Mouse (Mus musculus) kidney, postnatal 0 days (tissue): ENCODE data around the gene Il2rb. TPM values are rescaled to one million over a fixed set of nuclear protein-coding genes. Genes with fewer than 3 reads are reported as not detected.

Experiments used
- ATAC-seq: fragments of 200-750 bp; cut with Nextera tagmentation; replicated peaks from 2 replicates; pipeline ENCODE4 v1.8.0; 2017; ENCODE audit warnings: low read depth, moderate number of reproducible peaks, moderate TSS enrichment, moderate library complexity; ENCODE audit not compliant: low FRiP score
- DNase-seq: peaks from one replicate; pipeline ENCODE4 v3.0.0-alpha.2; 2016; ENCODE audit warnings: low spot score
- H3K27ac ChIP-seq: fragments of 300-500 bp; sonication (generic); 2 replicates; pipeline ENCODE4 v1.5.1; 2014; ENCODE audit warnings: mild to moderate bottlenecking
- H3K27me3 ChIP-seq: fragments of 300-500 bp; sonication (generic); 2 replicates; pipeline ENCODE4 v1.6.1; 2014; ENCODE audit warnings: low read length, mixed read lengths; ENCODE audit not compliant: insufficient read depth
- H3K36me3 ChIP-seq: fragments of 300-500 bp; sonication (generic); 2 replicates; pipeline ENCODE4 v1.6.1; 2014; ENCODE audit warnings: low read length, mixed read lengths; ENCODE audit not compliant: insufficient read depth
- H3K4me1 ChIP-seq: fragments of 300-500 bp; sonication (generic); replicated peaks from 2 replicates; pipeline ENCODE4 v1.6.1; 2014; ENCODE audit warnings: antibody characterized with exemption, low read length, mixed read lengths; ENCODE audit not compliant: insufficient read depth
- H3K4me2 ChIP-seq: fragments of 300-500 bp; sonication (generic); 2 replicates; pipeline ENCODE4 v1.6.1; 2014; ENCODE audit warnings: mild to moderate bottlenecking, low read length, moderate library complexity, mixed read lengths
- H3K4me3 ChIP-seq: fragments of 300-500 bp; sonication (generic); replicated peaks from 2 replicates; pipeline ENCODE4 v1.5.1; 2014; ENCODE audit warnings: low read depth, low read length
- H3K9ac ChIP-seq: fragments of 300-500 bp; sonication (generic); 2 replicates; pipeline ENCODE4 v1.6.1; 2014; ENCODE audit warnings: low read depth, low read length
- H3K9me3 ChIP-seq: fragments of 300-500 bp; sonication (generic); replicated peaks from 2 replicates; pipeline ENCODE4 v1.6.1; 2016; ENCODE audit warnings: low read length, inconsistent platforms, mixed read lengths
- CTCF ChIP-seq: IDR thresholded peaks from 2 replicates; pipeline ENCODE4 v1.5.1; 2016; ENCODE audit warnings: antibody characterized with exemption, low read depth, mild to moderate bottlenecking, moderate library complexity
- WGBS: fragments of 180-500 bp; shearing (Covaris S2); extraction: QIAGEN DNeasy Blood & Tissue Kit; methylation state at CpG from one replicate; pipeline ENCODE4 v1.1.7; 2014; 5-methylcytosine and 5-hydroxymethylcytosine counted together
- polyA plus RNA-seq: library from polyadenylated mRNA; unstranded; fragments of >200 nt; fragmentation: Nextera tagmentation; extraction: Ambion mirVana; gene quantifications from 2 replicates; pipeline ENCODE4 v1.2.1, GENCODE M21; 2015

Gene Il2rb
- polyA plus RNA-seq, 1 experiment from 2014 or later = 1.1 TPM

GRCm38 (mm10) chr15:78431541-78432121 is 63.4 kb downstream of the Il2rb start:
- Histone ChIP-seq H3K4me1 (peaks cover 23% of the 10 kb centered on the region), H3K27me3 (no peaks in the 10 kb centered on the region), H3K9ac (no peak overlapping the region), H3K4me2 (no peak overlapping the region), H3K36me3 (peaks cover 14% of the 10 kb centered on the region; the same call in 1 of the 2 replicates), H3K9me3 (no peaks in the 10 kb centered on the region), H3K4me3 (no peak overlapping the region), H3K27ac (peak overlapping the region; percentile 71)
- 77% methylated on average over 7 of the region's 7 CpGs for WGBS
- ATAC-seq (peak; percentile 44; the same call in 1 of the 2 replicates), DNase-seq (no peak)
- no peak for TF ChIP-seq CTCF

- H3K4me2 ChIP-seq = no peak overlapping the region
- 88% methylated on average over 10 of the region's 10 CpGs for WGBS
- ATAC-seq (no peak), DNase-seq (no peak)
- H3K27ac ChIP-seq = peak overlapping the region; percentile 76; the same call in 1 of the 2 replicates
- peaks cover 14% of the 10 kb centered on the region; the same call in 1 of the 2 replicates for H3K36me3 ChIP-seq
- no peak overlapping the region for H3K4me3 ChIP-seq
- no peak overlapping the region for H3K9ac ChIP-seq
- H3K4me1 ChIP-seq = peaks cover 17% of the 10 kb centered on the region
- no peaks in the 10 kb centered on the region for H3K9me3 ChIP-seq
- no peaks in the 10 kb centered on the region for H3K27me3 ChIP-seq
- no peak for TF ChIP-seq CTCF
Measured at GRCm38 (mm10) chr15:78430874-78431273, 64.2 kb downstream of the Il2rb start.

GRCm38 (mm10) chr15:78429871-78430622 is 65.0 kb downstream of the Il2rb start:
- ATAC-seq = no peak
- peak overlapping the region; percentile 67 for H3K4me3 ChIP-seq
- 58% methylated on average over 13 of the region's 13 CpGs for WGBS
- H3K27ac ChIP-seq = peak overlapping the region; percentile 76
- no peaks in the 10 kb centered on the region for H3K27me3 ChIP-seq
- no peak overlapping the region for H3K9ac ChIP-seq
- peaks cover 17% of the 10 kb centered on the region for H3K4me1 ChIP-seq
- H3K4me2 ChIP-seq = peak overlapping the region; percentile 84
- no peak for TF ChIP-seq CTCF
- no peaks in the 10 kb centered on the region for H3K9me3 ChIP-seq
- peaks cover 9% of the 10 kb centered on the region; the same call in 1 of the 2 replicates for H3K36me3 ChIP-seq
- peak; percentile 44 for DNase-seq

Other genes starting within 250 kb of the Il2rb start
- gene Csf2rb2, start 189.6 kb downstream of the Il2rb start, polyA plus RNA-seq = 0.20 and 0.39 TPM in 2 replicates
- 1.1 and 1.8 TPM in 2 replicates for gene Csf2rb, start 169.5 kb downstream of the Il2rb start, polyA plus RNA-seq
- not detected in 2 replicates for gene Tex33, start 99.4 kb downstream of the Il2rb start, polyA plus RNA-seq
- gene Tst, start 89.4 kb downstream of the Il2rb start, polyA plus RNA-seq = 128 and 131 TPM in 2 replicates
- gene Mpst, start 88.9 kb downstream of the Il2rb start, polyA plus RNA-seq = 3.0 and 4.6 TPM in 2 replicates
- gene Kctd17, start 66.7 kb downstream of the Il2rb start, polyA plus RNA-seq = 44.8 and 47.8 TPM in 2 replicates
- 0.10 and 0.24 TPM in 2 replicates for gene Tmprss6, start 26.6 kb downstream of the Il2rb start, polyA plus RNA-seq
- 28.2 and 28.4 TPM in 2 replicates for gene C1qtnf6, start 36.1 kb upstream of the Il2rb start, polyA plus RNA-seq
- 0.17 and 0.28 TPM in 2 replicates for gene Sstr3, start 49.4 kb upstream of the Il2rb start, polyA plus RNA-seq
- gene Rac2, start 77.5 kb upstream of the Il2rb start, polyA plus RNA-seq = 7.0 and 8.8 TPM in 2 replicates
- gene Cyth4, start 101.8 kb upstream of the Il2rb start, polyA plus RNA-seq = 5.4 and 6.2 TPM in 2 replicates
- 0.10 and 0.13 TPM in 2 replicates for gene Elfn2, start 223.5 kb upstream of the Il2rb start, polyA plus RNA-seq